Mouse (Mus musculus) C2C12 (cell line): ENCODE results near the gene Comtd1. TPM values are rescaled to one million over a fixed set of nuclear protein-coding genes. Genes with fewer than 3 reads are reported as not detected.

Source experiments
- H3K27me3 ChIP-seq: one replicate; pipeline ENCODE4 v1.6.1; 2011; ENCODE audit not compliant: control insufficient read depth, insufficient read depth, insufficient read length
- H3K36me3 ChIP-seq: one replicate; pipeline ENCODE4 v1.6.1; 2011; ENCODE audit not compliant: control insufficient read depth, insufficient read depth
- H3K4me3 ChIP-seq: one replicate; pipeline ENCODE4 v1.5.1; 2011; ENCODE audit warnings: mild to moderate bottlenecking, control low read depth; ENCODE audit not compliant: poor library complexity, insufficient read depth, severe bottlenecking
- H3K79me2 ChIP-seq: one replicate; pipeline ENCODE4 v1.6.1; 2011; ENCODE audit not compliant: control insufficient read depth, insufficient read depth
- H3K79me3 ChIP-seq: one replicate; pipeline ENCODE4 v1.6.1; 2011; ENCODE audit warnings: low read depth, control low read depth
- H3ac ChIP-seq: one replicate; pipeline ENCODE3; 2011; ENCODE audit warnings: low read depth; ENCODE audit not compliant: control insufficient read depth, insufficient read length
- CEBPB ChIP-seq: IDR thresholded peaks from one replicate; pipeline ENCODE4 v1.6.1; 2011; ENCODE audit warnings: low read depth, mild to moderate bottlenecking, control low read depth, moderate library complexity
- CTCF ChIP-seq: IDR thresholded peaks from one replicate; pipeline ENCODE4 v1.5.1; 2011; ENCODE audit not compliant: control insufficient read depth, insufficient read depth, insufficient read length
- FOSL1 ChIP-seq: IDR thresholded peaks from one replicate; pipeline ENCODE4 v1.8.0; 2011; ENCODE audit warnings: mild to moderate bottlenecking, low read length; ENCODE audit not compliant: poor library complexity, insufficient read depth, severe bottlenecking
- MAX ChIP-seq: IDR thresholded peaks from one replicate; pipeline ENCODE4 v1.6.1; 2011; ENCODE audit warnings: mild to moderate bottlenecking, control low read depth
- MYOD1 ChIP-seq: IDR thresholded peaks from one replicate; pipeline ENCODE4 v1.6.1; 2011; ENCODE audit warnings: low read depth; ENCODE audit not compliant: control insufficient read depth, insufficient read length
- MYOG ChIP-seq: IDR thresholded peaks from one replicate; pipeline ENCODE4 v1.6.1; 2011; ENCODE audit not compliant: control insufficient read depth, insufficient read length; ENCODE audit errors: extremely low read depth
- USF1 ChIP-seq: IDR thresholded peaks from one replicate; pipeline ENCODE4 v1.6.1; 2011; ENCODE audit warnings: low read depth, mild to moderate bottlenecking, control low read depth, moderate library complexity
- polyA plus RNA-seq: library from polyadenylated mRNA; unstranded; fragments of >200 nt; fragmentation: generic; extraction: Trizol; gene quantifications from one replicate; pipeline ENCODE4 v1.2.1, GENCODE M21; 2012; ENCODE audit warnings: missing spikeins

Comtd1 gene
- polyA plus RNA-seq, 1 experiment = 45.5 TPM

- no peaks in the 10 kb centered on the region for H3K27me3 ChIP-seq
- H3K79me2 ChIP-seq = peaks cover 42% of the 10 kb centered on the region
- H3K4me3 ChIP-seq = no peak overlapping the region
- H3K36me3 ChIP-seq = peaks cover 97% of the 10 kb centered on the region
- H3K79me3 ChIP-seq = peaks cover 24% of the 10 kb centered on the region
- no peak for TF ChIP-seq MYOD1
- H3ac ChIP-seq = no peak overlapping the region
Measured at GRCm38 (mm10) chr14:21841819-21842592, 6.8 kb downstream of the Comtd1 start.

GRCm38 (mm10) chr14:21838336-21839017, 10.3 kb downstream of the Comtd1 start:
- Histone ChIP-seq H3K27me3 (no peaks in the 10 kb centered on the region), H3K79me2 (peaks cover 77% of the 10 kb centered on the region), H3K4me3 (no peak overlapping the region), H3K79me3 (peaks cover 56% of the 10 kb centered on the region), H3ac (no peak overlapping the region), H3K36me3 (peaks cover 92% of the 10 kb centered on the region)
- TF ChIP-seq CTCF (no peak), USF1 (no peak), FOSL1 (no peak), MYOD1 (no peak), MAX (no peak), CEBPB (no peak), MYOG (no peak)

- Histone ChIP-seq H3K36me3 (peaks cover 36% of the 10 kb centered on the region), H3K79me3 (peaks cover 51% of the 10 kb centered on the region), H3K27me3 (no peaks in the 10 kb centered on the region), H3ac (peak overlapping the region; percentile 96), H3K79me2 (peaks cover 58% of the 10 kb centered on the region), H3K4me3 (peak overlapping the region; percentile 99)
- TF ChIP-seq MYOG (no peak), FOSL1 (no peak), MAX (no peak), CTCF (no peak), USF1 (no peak), CEBPB (no peak), MYOD1 (no peak)
Measured at GRCm38 (mm10) chr14:21831830-21832403, 16.9 kb downstream of the Comtd1 start.

- peak overlapping the region; percentile 96 for H3ac ChIP-seq
- peaks cover 50% of the 10 kb centered on the region for H3K79me2 ChIP-seq
- TF ChIP-seq FOSL1 = no peak
- peak; percentile 99 for TF ChIP-seq MAX
- no peak for TF ChIP-seq CTCF
- peak; percentile 93 for TF ChIP-seq USF1
- H3K4me3 ChIP-seq = peak overlapping the region; percentile 99
- H3K79me3 ChIP-seq = peaks cover 44% of the 10 kb centered on the region
- peaks cover 30% of the 10 kb centered on the region for H3K36me3 ChIP-seq
- H3K27me3 ChIP-seq = no peaks in the 10 kb centered on the region
Measured at GRCm38 (mm10) chr14:21830876-21831767, 17.7 kb downstream of the Comtd1 start.

GRCm38 (mm10) chr14:21825786-21826491, 22.8 kb downstream of the Comtd1 start:
- Histone ChIP-seq H3K4me3 (no peak overlapping the region), H3K36me3 (no peaks in the 10 kb centered on the region), H3K79me3 (no peaks in the 10 kb centered on the region), H3ac (no peak overlapping the region), H3K27me3 (no peaks in the 10 kb centered on the region), H3K79me2 (no peaks in the 10 kb centered on the region)
- TF ChIP-seq MYOG (no peak), CEBPB (no peak), CTCF (no peak), MAX (no peak), FOSL1 (no peak), MYOD1 (no peak), USF1 (no peak)
